Mouse (Mus musculus) myocyte (in vitro differentiated cells): ENCODE measurements around the gene Npepps.

Experiments used
- CEBPB ChIP-seq: IDR thresholded peaks from 2 replicates; pipeline ENCODE4 v1.6.1; 2011; ENCODE audit warnings: mild to moderate bottlenecking, moderate library complexity; ENCODE audit not compliant: poor library complexity, insufficient read depth, severe bottlenecking
- E2F4 ChIP-seq: IDR thresholded peaks from one replicate; pipeline ENCODE4 v1.6.1; 2011; ENCODE audit warnings: mild to moderate bottlenecking, control low read depth, moderate library complexity; ENCODE audit not compliant: insufficient read depth
- MAX ChIP-seq: IDR thresholded peaks from one replicate; pipeline ENCODE4 v1.6.1; 2011; ENCODE audit warnings: low read depth, mild to moderate bottlenecking, control low read depth
- MYOD1 ChIP-seq, 3 experiments: IDR thresholded peaks; one replicate each; pipeline ENCODE4 v1.6.1; 2011; ENCODE audit warnings: control low read depth in 2 of 3, low read depth in 2 of 3, mild to moderate bottlenecking in 2 of 3, moderate library complexity in 1 of 3; ENCODE audit not compliant: insufficient read length in 2 of 3, control insufficient read depth in 1 of 3
- MYOG ChIP-seq, 3 experiments: IDR thresholded peaks; one replicate each; pipeline ENCODE4 v1.6.1; 2011; ENCODE audit warnings: control low read depth in 2 of 3, low read depth in 2 of 3, mild to moderate bottlenecking in 2 of 3; ENCODE audit not compliant: insufficient read length in 2 of 3, control insufficient read depth in 1 of 3, insufficient read depth in 1 of 3
- POLR2A ChIP-seq: IDR thresholded peaks from one replicate; pipeline ENCODE4 v1.6.1; 2011; ENCODE audit warnings: low read depth, mild to moderate bottlenecking, control low read depth, moderate library complexity; ENCODE audit not compliant: insufficient read length
- POLR2AphosphoS2 ChIP-seq: IDR thresholded peaks from one replicate; pipeline ENCODE4 v1.6.1; 2011; ENCODE audit warnings: low read depth, control low read depth; ENCODE audit not compliant: insufficient read length
- SRF ChIP-seq: IDR thresholded peaks from one replicate; pipeline ENCODE4 v1.6.1; 2011; ENCODE audit warnings: low read depth; ENCODE audit not compliant: control insufficient read depth, insufficient read length
- TCF12 ChIP-seq: IDR thresholded peaks from one replicate; pipeline ENCODE4 v1.6.1; 2011; ENCODE audit warnings: mild to moderate bottlenecking, control low read depth; ENCODE audit not compliant: poor library complexity, insufficient read depth, severe bottlenecking
- TCF3 ChIP-seq: IDR thresholded peaks from one replicate; pipeline ENCODE4 v1.6.1; 2011; ENCODE audit warnings: low read depth, control low read depth; ENCODE audit not compliant: insufficient read length
- USF1 ChIP-seq: IDR thresholded peaks from one replicate; pipeline ENCODE4 v1.6.1; 2011; ENCODE audit warnings: low read depth, mild to moderate bottlenecking, control low read depth, moderate library complexity

DNA sequence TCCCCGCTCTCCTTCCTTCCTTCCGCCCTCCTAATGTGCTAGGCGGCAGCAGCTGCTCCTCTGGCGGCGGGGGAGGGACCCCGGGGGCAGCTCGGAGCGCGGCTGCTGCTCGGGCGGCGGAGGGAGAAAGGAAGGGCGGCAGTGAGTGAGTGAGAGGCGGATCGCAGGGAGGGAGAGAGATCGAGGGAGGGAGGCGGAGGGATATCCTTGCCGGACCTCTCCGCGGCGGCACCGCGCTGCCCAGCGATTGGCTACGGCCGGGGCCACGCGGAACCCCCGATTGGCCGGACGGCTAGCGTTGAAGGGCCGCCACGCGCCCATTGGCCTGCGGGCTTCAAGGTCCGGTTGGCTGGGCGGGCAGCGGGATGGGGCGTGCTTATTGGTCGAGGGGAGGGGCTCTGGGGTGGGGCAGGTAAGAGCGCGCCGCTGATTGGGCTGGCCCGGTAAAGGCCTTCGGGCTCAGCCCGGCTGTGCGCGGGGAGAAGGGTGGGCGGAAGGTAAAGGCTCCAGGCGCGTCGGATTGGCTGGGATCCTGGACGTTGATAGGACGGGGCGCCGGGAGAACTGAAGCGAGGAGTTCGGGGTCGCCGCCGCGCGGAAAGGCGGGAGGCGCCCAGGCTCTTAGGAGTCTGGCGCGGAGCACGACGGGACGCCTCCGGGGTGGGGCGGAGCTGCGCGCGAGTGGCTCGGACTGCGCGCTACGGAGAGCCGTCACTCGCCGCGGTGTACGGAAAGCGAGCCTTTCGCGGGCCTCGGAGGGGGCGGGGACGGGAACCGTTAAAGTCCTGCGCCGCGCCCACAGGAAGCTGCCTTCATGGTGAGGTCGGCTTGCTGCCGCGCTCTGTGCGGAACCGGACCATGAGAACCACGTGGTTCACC lies 92.4 kb downstream of the Npepps start, which contains the start of gene Kpnb1:
- no peak for TF ChIP-seq USF1
- TF ChIP-seq POLR2A, result peak; percentile 93
- TF ChIP-seq MYOG (IDR thresholded peaks at IDR 0.05; ENCODE audit: control insufficient read depth in 1 of 3, insufficient read depth in 1 of 3, insufficient read length in 2 of 3, low read depth in 2 of 3), result peak in 2 of 3 experiments; percentile 66 to 81
- peak; percentile 81 for TF ChIP-seq E2F4
- TF ChIP-seq POLR2AphosphoS2, result peak; percentile 97
- no peak for TF ChIP-seq CEBPB
- peak; percentile 4 for TF ChIP-seq TCF3
- peak; percentile 53 for TF ChIP-seq MAX
- TF ChIP-seq TCF12, result no peak
- peak in 2 of 3 experiments; percentile 52 to 70 for TF ChIP-seq MYOD1 (IDR thresholded peaks at IDR 0.05; ENCODE audit: control insufficient read depth in 1 of 3, insufficient read length in 2 of 3, low read depth in 2 of 3)
- TF ChIP-seq SRF, result peak; percentile 55
